Mouse (Mus musculus): ENCODE data around the gene Gstp3. TPM values are rescaled to one million over a fixed set of nuclear protein-coding genes. Genes with fewer than 3 reads are reported as not detected.

The Gstp3 gene
- polyA plus RNA-seq, 1 experiment from 2014 or later = not detected

DNA sequence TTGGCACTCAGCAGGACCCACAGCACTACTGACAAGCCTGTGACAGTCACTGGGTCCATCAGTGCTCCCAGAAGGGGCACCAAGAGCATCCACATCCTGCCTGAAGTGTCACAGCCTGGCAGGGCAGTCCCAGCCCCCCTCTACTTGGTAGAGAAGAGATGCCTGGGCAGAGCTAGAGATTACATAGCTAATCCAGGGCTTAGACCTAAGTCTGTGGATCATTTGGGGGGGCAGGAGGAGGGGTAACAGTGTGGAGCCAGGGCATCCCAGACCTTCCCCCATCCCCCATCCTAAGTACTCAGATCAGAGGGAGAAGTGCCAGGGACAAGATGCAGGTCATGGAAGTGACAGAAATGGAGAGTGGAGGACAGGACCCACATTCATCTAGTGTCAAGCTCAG lies 44.6 kb downstream of the Gstp3 start:
- H3K4me1 ChIP-seq = peaks cover 27% of the 10 kb centered on the region
- H3K27me3 ChIP-seq (ENCODE audit: low read depth, poor library complexity, severe bottlenecking) = no peaks in the 10 kb centered on the region
- no peak overlapping the region; the same call in 1 of the 2 replicates for H3K27ac ChIP-seq
- H3K4me3 ChIP-seq = no peak overlapping the region
- no peaks in the 10 kb centered on the region for H3K9me3 ChIP-seq (replicated peaks)
- H3K36me3 ChIP-seq = peaks cover 13% of the 10 kb centered on the region
- no peak for DNase-seq (ENCODE audit: low spot score)

DNA sequence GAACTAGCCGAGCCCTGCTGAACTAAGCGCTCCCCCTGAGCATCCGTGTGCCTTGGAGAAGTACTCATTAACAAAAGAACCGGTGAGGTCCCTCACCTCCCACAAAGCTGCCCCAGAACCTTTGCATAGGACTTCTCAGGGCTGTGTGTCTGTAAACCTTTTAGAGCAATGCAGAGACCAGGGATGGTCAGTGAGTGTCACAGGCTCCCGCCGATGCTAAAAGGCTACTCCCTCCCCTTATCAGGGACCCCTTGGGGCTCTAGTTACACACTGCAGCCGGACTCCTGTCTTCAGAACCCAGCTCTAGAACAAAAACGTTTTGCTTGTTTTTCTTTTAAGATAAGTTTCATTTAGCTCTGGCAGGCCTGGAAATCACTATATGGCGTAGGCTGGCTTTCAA lies 46.3 kb downstream of the Gstp3 start:
- no peak for DNase-seq (ENCODE audit: low spot score)
- peaks cover 17% of the 10 kb centered on the region for H3K4me1 ChIP-seq
- H3K27ac ChIP-seq = peak overlapping the region; percentile 76
- no peaks in the 10 kb centered on the region for H3K9me3 ChIP-seq (replicated peaks)
- WGBS = 24% methylated on average over 9 of the region's 9 CpGs
- H3K4me3 ChIP-seq = peak overlapping the region; percentile 75
- peaks cover 30% of the 10 kb centered on the region for H3K36me3 ChIP-seq
- no peaks in the 10 kb centered on the region for H3K27me3 ChIP-seq (ENCODE audit: low read depth, poor library complexity, severe bottlenecking)

DNA sequence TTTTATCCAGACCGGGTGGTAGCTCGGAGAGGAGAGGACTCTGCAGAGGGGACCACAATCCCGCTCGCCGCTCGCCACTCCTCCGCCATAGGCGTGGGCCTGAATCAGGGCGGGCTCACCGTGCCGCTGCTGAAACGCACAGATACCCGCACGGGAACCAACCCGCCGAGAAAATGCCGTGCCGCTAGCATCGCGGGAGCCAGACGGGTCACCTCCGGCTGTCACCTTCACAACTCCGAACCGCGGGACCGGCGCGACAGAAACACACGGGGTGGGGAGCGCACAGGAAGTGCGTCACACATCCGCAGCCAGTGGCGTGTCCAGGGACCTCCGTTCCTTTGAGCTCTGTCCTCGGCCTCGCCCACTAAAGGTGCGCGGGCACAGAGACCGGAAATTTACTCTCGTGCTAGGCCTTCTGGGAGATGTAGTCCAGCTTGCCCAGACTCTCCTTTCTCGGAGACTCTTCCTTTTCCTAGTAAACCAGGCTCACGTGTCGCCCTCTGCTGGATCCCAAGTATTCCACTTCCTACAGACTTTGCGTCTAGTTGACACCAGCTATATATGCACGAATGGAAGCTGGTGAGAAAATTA lies 46.8 kb downstream of the Gstp3 start, which contains the start of gene Ndufv1:
Gene Ndufv1, minus strand, starts transcription at position 375 of the 591 bp plus-strand sequence.
- peak within 1 kb of the TSS; percentile 76 for H3K27ac ChIP-seq
- peaks cover 17% of the 10 kb centered on the region for H3K4me1 ChIP-seq
- DNase-seq (ENCODE audit: low spot score) = peak; percentile 97
- H3K4me3 ChIP-seq = peak within 1 kb of the TSS; percentile 75
- peaks cover 35% of the 10 kb centered on the region for H3K36me3 ChIP-seq
- WGBS = 0% methylated on average over 45 of the region's 45 CpGs
- no peaks in the 10 kb centered on the region for H3K27me3 ChIP-seq (ENCODE audit: low read depth, poor library complexity, severe bottlenecking)
- H3K9me3 ChIP-seq (replicated peaks) = no peaks in the 10 kb centered on the region

DNA sequence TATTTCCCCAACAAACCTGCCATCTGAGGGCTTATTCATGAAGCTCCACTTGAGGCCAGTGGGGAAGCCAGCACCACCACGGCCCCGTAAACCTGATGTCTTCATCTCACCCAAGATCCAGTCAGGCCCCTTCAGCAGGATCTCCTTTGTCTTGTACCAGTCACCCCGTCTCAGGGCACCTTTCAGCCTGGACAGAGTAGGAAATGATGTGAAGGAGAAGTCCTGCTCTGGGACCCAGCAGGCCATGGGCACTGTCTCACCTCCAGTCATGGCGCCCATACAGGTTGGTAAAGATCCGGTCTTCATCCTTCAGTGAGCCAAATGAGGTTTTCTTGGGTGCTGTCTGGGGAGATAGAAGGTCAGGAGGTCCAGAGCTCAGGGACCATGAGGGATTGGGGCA lies 48.3 kb downstream of the Gstp3 start:
- H3K9me3 ChIP-seq (replicated peaks) = no peaks in the 10 kb centered on the region
- DNase-seq (ENCODE audit: low spot score) = no peak
- no peaks in the 10 kb centered on the region for H3K27me3 ChIP-seq (ENCODE audit: low read depth, poor library complexity, severe bottlenecking)
- 92% methylated on average over 5 of the region's 5 CpGs for WGBS
- peaks cover 50% of the 10 kb centered on the region for H3K36me3 ChIP-seq
- H3K4me3 ChIP-seq = no peak overlapping the region
- peaks cover 17% of the 10 kb centered on the region for H3K4me1 ChIP-seq
- H3K27ac ChIP-seq = no peak overlapping the region

Other genes with a start within 250 kb of the Gstp3 start
- 48.5 and 50.0 TPM in 2 replicates for gene Chka, start 207.8 kb downstream of the Gstp3 start, polyA plus RNA-seq (2016; fragmentation: Nextera tagmentation; extraction: Ambion mirVana)
- gene Tcirg1, start 152.4 kb downstream of the Gstp3 start, polyA plus RNA-seq (2016; fragmentation: Nextera tagmentation; extraction: Ambion mirVana) = 27.9 and 39.4 TPM in 2 replicates
- gene Ndufs8, start 146.8 kb downstream of the Gstp3 start, polyA plus RNA-seq (2016; fragmentation: Nextera tagmentation; extraction: Ambion mirVana) = 249 and 273 TPM in 2 replicates
- gene Aldh3b1, start 129.8 kb downstream of the Gstp3 start, polyA plus RNA-seq (2016; fragmentation: Nextera tagmentation; extraction: Ambion mirVana) = 0.20 and 0.33 TPM in 2 replicates
- 5.4 and 6.7 TPM in 2 replicates for gene Unc93b1, start 124.4 kb downstream of the Gstp3 start, polyA plus RNA-seq (2016; fragmentation: Nextera tagmentation; extraction: Ambion mirVana)
- gene Aldh3b3, start 100.9 kb downstream of the Gstp3 start, polyA plus RNA-seq (2016; fragmentation: Nextera tagmentation; extraction: Ambion mirVana) = not detected in 2 replicates
- gene Aldh3b2, start 87.2 kb downstream of the Gstp3 start, polyA plus RNA-seq (2016; fragmentation: Nextera tagmentation; extraction: Ambion mirVana) = 1.4 and 2.4 TPM in 2 replicates
- gene Acy3, start 73.0 kb downstream of the Gstp3 start, polyA plus RNA-seq (2016; fragmentation: Nextera tagmentation; extraction: Ambion mirVana) = 3.9 and 5.6 TPM in 2 replicates
- 0.10 TPM in 1 of 2 replicates, not detected in the other for gene Tbx10, start 66.8 kb downstream of the Gstp3 start, polyA plus RNA-seq (2016; fragmentation: Nextera tagmentation; extraction: Ambion mirVana)
- 32.4 and 36.0 TPM in 2 replicates for gene Nudt8, start 59.0 kb downstream of the Gstp3 start, polyA plus RNA-seq (2016; fragmentation: Nextera tagmentation; extraction: Ambion mirVana)
- gene Gm49405, start 58.9 kb downstream of the Gstp3 start, polyA plus RNA-seq (2016; fragmentation: Nextera tagmentation; extraction: Ambion mirVana) = 3.5 and 4.6 TPM in 2 replicates
- 5.0 and 7.6 TPM in 2 replicates for gene Doc2g, start 56.3 kb downstream of the Gstp3 start, polyA plus RNA-seq (2016; fragmentation: Nextera tagmentation; extraction: Ambion mirVana)
- gene Ndufv1, start 46.8 kb downstream of the Gstp3 start, polyA plus RNA-seq (2016; fragmentation: Nextera tagmentation; extraction: Ambion mirVana) = 220 and 221 TPM in 2 replicates
- 478 and 510 TPM in 2 replicates for gene Gstp1, start 21.6 kb downstream of the Gstp3 start, polyA plus RNA-seq (2016; fragmentation: Nextera tagmentation; extraction: Ambion mirVana)
- gene Gstp2, start 13.5 kb downstream of the Gstp3 start, polyA plus RNA-seq (2016; fragmentation: Nextera tagmentation; extraction: Ambion mirVana) = 0.62 and 0.88 TPM in 2 replicates
- not detected in 2 replicates for gene Cabp2, start 22.0 kb upstream of the Gstp3 start, polyA plus RNA-seq (2016; fragmentation: Nextera tagmentation; extraction: Ambion mirVana)
- gene Cdk2ap2, start 37.6 kb upstream of the Gstp3 start, polyA plus RNA-seq (2016; fragmentation: Nextera tagmentation; extraction: Ambion mirVana) = 86.7 and 87.0 TPM in 2 replicates
- gene Pitpnm1, start 40.4 kb upstream of the Gstp3 start, polyA plus RNA-seq (2016; fragmentation: Nextera tagmentation; extraction: Ambion mirVana) = 5.9 and 7.9 TPM in 2 replicates
- gene Aip, start 66.3 kb upstream of the Gstp3 start, polyA plus RNA-seq (2016; fragmentation: Nextera tagmentation; extraction: Ambion mirVana) = 74.9 and 79.2 TPM in 2 replicates
- not detected in 2 replicates for gene Gpr152, start 80.2 kb upstream of the Gstp3 start, polyA plus RNA-seq (2016; fragmentation: Nextera tagmentation; extraction: Ambion mirVana)
- 0.15 TPM in 1 of 2 replicates, not detected in the other for gene Cabp4, start 84.5 kb upstream of the Gstp3 start, polyA plus RNA-seq (2016; fragmentation: Nextera tagmentation; extraction: Ambion mirVana)
- gene Coro1b, start 89.0 kb upstream of the Gstp3 start, polyA plus RNA-seq (2016; fragmentation: Nextera tagmentation; extraction: Ambion mirVana) = 129 and 148 TPM in 2 replicates
- 0.93 and 1.4 TPM in 2 replicates for gene Ptprcap, start 94.0 kb upstream of the Gstp3 start, polyA plus RNA-seq (2016; fragmentation: Nextera tagmentation; extraction: Ambion mirVana)
- 58.3 and 66.0 TPM in 2 replicates for gene Rps6kb2, start 103.8 kb upstream of the Gstp3 start, polyA plus RNA-seq (2016; fragmentation: Nextera tagmentation; extraction: Ambion mirVana)
- 3.2 and 3.3 TPM in 2 replicates for gene Carns1, start 115.9 kb upstream of the Gstp3 start, polyA plus RNA-seq (2016; fragmentation: Nextera tagmentation; extraction: Ambion mirVana)
- 0.21 and 1.2 TPM in 2 replicates for gene Tbc1d10c, start 131.7 kb upstream of the Gstp3 start, polyA plus RNA-seq (2016; fragmentation: Nextera tagmentation; extraction: Ambion mirVana)
- gene Ppp1ca, start 132.5 kb upstream of the Gstp3 start, polyA plus RNA-seq (2016; fragmentation: Nextera tagmentation; extraction: Ambion mirVana) = 1,070 and 1,129 TPM in 2 replicates
- 58.2 and 61.5 TPM in 2 replicates for gene Rad9a, start 142.1 kb upstream of the Gstp3 start, polyA plus RNA-seq (2016; fragmentation: Nextera tagmentation; extraction: Ambion mirVana)
- 4.3 and 6.0 TPM in 2 replicates for gene Clcf1, start 154.7 kb upstream of the Gstp3 start, polyA plus RNA-seq (2016; fragmentation: Nextera tagmentation; extraction: Ambion mirVana)
- gene AC109138.7, start 154.8 kb upstream of the Gstp3 start, polyA plus RNA-seq (2016; fragmentation: Nextera tagmentation; extraction: Ambion mirVana) = not detected in 2 replicates
- gene Pold4, start 172.3 kb upstream of the Gstp3 start, polyA plus RNA-seq (2016; fragmentation: Nextera tagmentation; extraction: Ambion mirVana) = 14.0 and 16.2 TPM in 2 replicates
- 2.5 and 4.4 TPM in 2 replicates for gene Ssh3, start 209.6 kb upstream of the Gstp3 start, polyA plus RNA-seq (2016; fragmentation: Nextera tagmentation; extraction: Ambion mirVana)
- gene Ankrd13d, start 223.6 kb upstream of the Gstp3 start, polyA plus RNA-seq (2016; fragmentation: Nextera tagmentation; extraction: Ambion mirVana) = 5.5 and 7.9 TPM in 2 replicates
- gene Grk2, start 246.7 kb upstream of the Gstp3 start, polyA plus RNA-seq (2016; fragmentation: Nextera tagmentation; extraction: Ambion mirVana) = 14.6 and 15.5 TPM in 2 replicates